Mouse (Mus musculus) liver, embryonic 14.5 days (tissue): ENCODE measurements around the gene Kcnh2.

ENCODE experiments used
- CTCF ChIP-seq: IDR thresholded peaks from 2 replicates; pipeline ENCODE4 v1.5.1; 2016; ENCODE audit warnings: antibody characterized with exemption, low read depth, control low read depth
- EP300 ChIP-seq: IDR thresholded peaks from 2 replicates; pipeline ENCODE4 v1.6.1; 2016; ENCODE audit warnings: antibody characterized with exemption, low read depth

GRCm38 (mm10) chr5:24387264-24388241, 36.1 kb upstream of the Kcnh2 start:
- TF ChIP-seq CTCF, result peak; percentile 32
- no peak for TF ChIP-seq EP300
